Mouse (Mus musculus) spleen, postnatal 10 days (tissue): Measurements from ENCODE around the gene Adamtsl1.

Experiments
- DNase-seq, 2 experiments: peaks; one replicate each; pipeline ENCODE4 v3.0.0; 2021 to 2022; ENCODE audit warnings: low spot score in 2 of 2

The Adamtsl1 gene

GRCm38 (mm10) chr4:85801805-85802204 is 287.8 kb downstream of the Adamtsl1 start:
- peak; percentile 9 to 63 for DNase-seq

GRCm38 (mm10) chr4:85814418-85814817 is 300.4 kb downstream of the Adamtsl1 start:
- no peak for DNase-seq

DNA sequence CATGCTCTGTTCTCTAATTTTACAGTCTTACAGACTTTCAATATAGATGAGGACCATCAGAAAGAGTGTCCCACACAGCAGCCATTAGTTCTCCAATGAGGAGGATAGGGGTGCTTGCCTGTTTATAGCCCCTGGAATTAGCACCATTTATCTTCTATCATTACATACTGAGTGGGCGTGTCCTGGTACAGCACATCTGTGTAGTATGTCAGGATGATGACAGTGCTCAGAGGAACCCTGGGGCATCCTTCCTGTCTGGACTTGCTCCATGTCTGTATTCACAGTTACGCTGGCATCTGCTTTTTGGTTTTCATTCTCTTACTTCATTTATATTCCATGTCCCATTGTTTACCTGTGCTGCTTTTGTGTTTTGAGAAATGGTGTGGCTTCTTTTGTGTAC is 304.5 kb downstream of the Adamtsl1 start:
- DNase-seq = no peak

DNA sequence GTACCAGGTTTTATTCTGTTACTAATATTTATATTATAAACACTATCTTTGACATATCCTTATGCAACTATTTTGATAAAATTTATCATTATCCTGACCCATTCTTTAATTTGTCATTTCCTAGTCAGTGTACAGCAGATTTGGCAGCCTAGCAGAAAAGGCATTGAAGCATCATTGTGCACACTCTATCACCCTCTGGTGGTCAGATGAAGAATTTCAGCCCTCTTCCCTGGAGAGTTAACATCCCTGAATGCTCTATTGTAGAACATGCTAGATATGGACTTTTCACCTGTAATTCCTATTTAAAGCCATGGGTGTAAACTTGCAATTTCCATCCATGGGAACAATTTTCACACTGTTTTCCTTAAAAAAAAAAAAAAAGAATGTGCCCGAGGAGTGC is 305.2 kb downstream of the Adamtsl1 start:
- DNase-seq = peak in 1 of 2 experiments; percentile 19

GRCm38 (mm10) chr4:85819921-85820320 is 305.9 kb downstream of the Adamtsl1 start:
- no peak for DNase-seq

DNA sequence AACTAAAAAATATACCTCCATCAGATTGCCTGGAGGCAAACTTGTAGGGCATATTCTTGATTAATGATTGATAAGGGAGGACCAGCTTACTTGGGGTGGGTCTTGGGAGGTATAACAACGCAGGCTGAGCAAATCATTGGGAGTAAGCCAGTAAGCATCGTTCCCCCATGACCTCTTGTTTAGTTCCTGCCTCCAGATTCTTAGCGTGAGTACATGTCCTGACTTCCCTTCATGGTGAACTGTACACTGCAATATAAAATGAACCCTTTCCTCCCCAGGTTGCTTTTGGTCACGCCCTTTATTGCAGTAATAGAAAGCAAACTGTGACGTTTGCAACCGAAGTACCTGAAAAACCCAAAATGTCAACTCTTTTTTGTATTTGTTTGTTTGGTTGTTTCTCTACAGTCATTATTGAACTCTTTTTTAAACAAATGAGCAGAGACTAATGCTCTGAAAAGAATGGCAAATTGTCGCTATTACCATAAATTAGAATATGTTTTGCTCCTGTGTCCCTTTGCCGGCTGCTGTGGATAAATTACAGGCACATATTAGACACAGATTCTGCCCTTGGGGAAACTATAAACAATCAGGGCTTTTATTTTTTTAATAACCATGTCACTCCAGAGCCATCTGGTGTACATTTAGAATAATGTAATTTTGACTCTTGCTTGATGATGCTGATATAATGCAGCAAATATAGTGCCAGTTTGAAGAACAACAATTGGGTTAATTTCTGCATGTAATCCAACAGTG is 310.2 kb downstream of the Adamtsl1 start:
- DNase-seq = no peak

DNA sequence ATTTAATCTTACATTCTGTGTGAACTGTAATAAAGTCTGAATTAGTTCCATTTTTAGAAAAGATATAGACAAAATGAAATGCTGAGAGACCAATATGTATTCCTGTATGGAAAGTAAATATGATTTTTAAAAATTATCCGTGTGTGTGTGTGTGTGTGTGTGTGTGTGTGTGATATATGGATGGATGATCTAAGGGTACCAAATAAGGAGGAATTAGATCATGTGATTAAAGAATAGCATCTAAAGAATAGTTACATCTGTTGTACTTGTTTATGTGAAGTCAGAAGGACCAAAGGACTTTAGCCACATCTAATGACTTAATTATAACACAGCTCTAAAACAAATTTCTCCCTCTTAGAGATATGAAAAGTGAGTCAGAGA is 310.7 kb downstream of the Adamtsl1 start:
- DNase-seq = no peak

DNA sequence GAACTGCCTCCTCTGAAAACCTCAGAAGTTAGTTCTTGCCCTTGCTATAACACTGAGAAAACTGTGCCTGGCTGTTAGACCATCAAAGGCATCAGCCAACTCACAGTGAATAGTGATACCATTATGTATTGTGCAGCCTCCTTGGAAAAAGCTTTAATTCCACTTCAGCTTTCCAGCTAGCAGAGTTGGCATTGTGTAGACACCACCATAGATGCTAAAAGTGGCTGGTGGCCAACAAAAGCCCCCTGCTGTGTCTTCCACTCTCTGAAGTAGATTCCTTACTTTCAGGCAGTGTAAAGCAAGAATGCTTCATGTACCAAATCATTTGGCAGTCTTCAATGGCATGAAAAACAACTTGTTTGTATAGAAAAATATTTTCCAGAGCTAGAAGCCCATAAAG is 323.1 kb downstream of the Adamtsl1 start:
- no peak for DNase-seq

- no peak for DNase-seq
These were observed 323.6 kb downstream of the Adamtsl1 start for GRCm38 (mm10) chr4:85837532-85837965.

DNA sequence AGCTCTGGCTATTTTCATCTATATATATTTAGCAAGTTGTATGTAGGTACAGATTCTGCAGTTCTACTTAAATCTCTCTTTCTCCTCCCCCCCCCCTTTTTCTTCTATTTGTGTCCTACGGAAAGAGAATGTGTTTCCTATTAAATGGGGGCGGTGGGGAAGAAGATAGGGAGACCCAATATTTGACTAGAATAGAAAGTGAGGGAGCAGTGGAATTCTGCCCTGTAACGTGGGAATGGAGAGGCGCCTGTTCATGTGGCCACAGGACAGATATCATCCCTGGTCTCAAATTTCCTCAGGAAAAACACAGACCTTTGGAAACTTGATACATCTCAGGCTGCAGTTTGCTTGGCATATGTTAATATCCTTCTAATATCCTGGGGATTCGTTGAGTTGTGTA is 324.1 kb downstream of the Adamtsl1 start:
- no peak for DNase-seq

GRCm38 (mm10) chr4:85842113-85842512 is 328.1 kb downstream of the Adamtsl1 start:
- no peak for DNase-seq

GRCm38 (mm10) chr4:85844381-85844780 is 330.4 kb downstream of the Adamtsl1 start:
- DNase-seq = no peak

DNA sequence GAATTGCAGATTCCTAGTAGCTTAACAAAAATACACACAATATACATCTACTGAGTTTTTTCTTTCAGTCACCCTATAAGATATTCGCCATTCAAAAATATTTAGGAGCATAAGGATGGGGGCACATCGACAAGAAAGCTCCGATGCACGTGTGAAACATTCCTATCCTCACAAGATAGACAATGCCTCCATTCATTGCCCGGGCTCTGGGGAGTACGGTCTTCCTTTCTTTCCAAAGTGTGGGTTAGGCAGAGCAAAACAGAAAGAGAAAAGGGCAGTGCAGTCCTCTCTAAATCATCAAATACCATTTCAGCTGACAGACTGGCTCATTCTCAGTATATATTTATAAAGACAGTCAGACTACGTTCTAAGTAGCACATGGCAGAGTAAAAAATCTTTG is 332.0 kb downstream of the Adamtsl1 start:
- no peak for DNase-seq

DNA sequence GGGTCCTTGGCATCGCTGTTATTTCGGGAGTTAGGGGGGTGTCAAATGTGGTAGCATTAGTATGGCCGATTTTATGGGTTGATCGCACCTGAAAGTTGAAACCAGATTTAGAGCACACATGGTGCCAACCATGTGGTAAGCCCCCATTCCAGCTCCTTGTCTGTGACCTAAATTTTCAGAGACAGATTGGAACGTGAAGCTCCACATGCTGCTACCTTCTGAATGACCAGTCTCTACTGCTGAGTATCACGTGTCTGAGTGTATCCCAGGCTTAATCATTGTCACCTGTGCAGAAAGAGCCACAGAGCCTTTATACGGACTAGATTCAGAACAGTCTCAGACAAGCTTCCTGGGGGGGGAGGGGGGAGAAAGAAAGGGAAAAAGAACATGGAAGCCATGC is 339.4 kb downstream of the Adamtsl1 start:
- DNase-seq = no peak

- no peak for DNase-seq
These were observed 340.5 kb downstream of the Adamtsl1 start for GRCm38 (mm10) chr4:85854507-85854906.

DNA sequence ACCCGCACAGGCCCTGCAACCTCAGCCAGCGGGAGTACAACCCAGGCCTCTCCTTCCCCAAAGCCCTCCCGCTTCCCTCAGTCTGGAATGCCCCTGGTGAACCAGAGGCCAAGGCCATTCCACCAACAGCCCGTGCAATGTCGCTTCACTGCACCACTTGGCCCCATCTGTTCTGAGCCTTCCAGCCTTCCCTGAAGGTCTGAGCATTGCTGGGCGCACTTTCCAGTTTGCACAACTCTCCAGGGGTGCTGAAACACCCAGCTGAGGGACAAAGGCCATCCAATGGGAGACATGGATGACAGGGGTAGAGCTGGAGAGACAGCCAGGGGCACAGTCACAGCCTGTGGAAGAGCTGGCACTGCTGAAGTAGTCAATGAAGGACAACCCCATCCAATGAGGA is 365.4 kb downstream of the Adamtsl1 start:
- no peak for DNase-seq

DNA sequence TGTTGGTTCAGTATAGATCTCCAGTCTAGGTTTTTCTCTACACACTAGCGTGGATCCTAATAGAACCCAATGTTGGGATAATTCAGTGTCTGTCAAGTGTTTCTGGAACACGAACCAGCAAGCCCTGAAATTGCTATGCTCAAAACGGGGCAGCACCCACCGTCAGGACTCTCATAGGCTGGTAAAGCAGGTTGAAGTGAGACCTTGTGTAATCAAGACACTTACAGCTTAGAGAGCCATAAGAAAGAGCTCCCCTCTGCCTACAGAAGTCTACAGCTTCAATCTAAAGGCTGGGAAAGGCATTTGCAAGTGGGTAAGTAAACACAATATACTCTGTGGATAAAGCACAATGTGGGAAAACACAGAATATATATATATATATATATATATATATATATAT is 367.3 kb downstream of the Adamtsl1 start:
- DNase-seq = no peak

DNA sequence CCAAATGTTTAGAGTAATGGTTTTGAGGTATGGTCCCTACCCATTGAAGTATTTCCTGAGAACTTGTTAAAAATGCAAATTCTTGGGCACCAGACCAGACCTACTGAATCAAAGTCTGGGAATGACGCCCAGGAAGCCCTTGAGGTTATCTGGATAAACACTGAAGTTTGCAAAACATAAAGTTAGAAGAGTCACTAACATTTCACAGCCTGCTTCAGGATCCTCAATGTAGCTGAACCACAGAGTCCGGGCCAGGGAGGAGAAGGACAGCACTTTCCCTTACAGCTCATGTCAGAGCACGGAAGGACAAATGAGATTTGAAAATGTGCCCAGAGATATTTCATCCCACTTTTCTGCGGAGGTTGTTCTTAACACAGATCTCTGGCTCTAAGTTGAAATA is 370.1 kb downstream of the Adamtsl1 start:
- no peak for DNase-seq

DNA sequence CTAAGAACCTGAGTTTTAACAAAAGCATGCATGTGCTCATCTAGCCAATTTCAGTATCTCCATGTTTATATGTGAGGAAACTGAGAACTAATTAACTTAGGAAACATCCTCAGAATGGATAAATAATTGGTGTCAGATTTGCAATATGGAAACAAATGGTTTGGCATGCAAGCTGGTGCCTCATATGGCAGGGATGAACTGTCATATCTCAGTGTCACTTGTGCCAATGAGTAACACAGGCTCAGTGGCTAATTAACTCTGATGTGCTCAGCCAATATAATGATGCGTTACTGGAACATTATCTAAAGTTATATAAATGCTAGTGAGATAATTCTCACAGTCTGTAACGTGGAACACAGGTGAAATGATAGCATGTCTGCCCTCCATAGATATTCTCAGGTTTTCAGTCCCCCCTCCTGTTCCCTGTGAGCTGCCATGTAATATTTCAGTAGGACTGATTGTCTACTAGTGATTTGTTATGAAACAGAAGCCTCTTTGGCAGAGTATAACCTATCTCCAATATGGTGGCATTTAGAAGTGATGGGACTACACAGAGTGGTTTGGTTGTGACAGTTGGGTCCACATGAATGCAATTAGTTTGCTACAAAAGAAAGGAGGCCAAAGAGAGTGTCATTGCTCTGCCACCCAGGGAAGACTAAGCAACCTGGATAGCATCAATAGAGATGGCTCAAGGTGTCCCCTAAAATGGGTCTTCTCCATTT is 376.1 kb downstream of the Adamtsl1 start:
- no peak for DNase-seq

GRCm38 (mm10) chr4:85901316-85901715 is 387.3 kb downstream of the Adamtsl1 start:
- no peak for DNase-seq

DNA sequence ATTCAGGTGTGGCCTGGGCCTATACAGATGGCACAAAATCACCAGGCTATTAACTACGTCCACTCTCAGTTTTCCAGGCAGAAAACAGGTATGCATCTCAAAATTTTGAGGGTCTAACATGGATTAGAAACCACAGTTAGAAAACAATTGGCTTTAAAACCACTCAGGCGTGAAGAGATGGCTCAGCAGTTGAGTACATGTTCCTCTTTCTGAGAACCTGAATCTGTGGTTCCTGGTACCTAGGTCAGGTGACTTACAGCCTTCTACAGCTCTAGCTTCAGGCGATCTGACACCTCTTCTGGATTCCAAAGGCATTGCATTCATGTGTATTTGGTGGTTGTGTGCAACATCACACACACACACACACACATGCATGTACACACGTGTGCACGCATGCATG is 390.2 kb downstream of the Adamtsl1 start:
- no peak for DNase-seq

- DNase-seq = no peak
These were observed 402.1 kb downstream of the Adamtsl1 start for GRCm38 (mm10) chr4:85916034-85916433.

DNA sequence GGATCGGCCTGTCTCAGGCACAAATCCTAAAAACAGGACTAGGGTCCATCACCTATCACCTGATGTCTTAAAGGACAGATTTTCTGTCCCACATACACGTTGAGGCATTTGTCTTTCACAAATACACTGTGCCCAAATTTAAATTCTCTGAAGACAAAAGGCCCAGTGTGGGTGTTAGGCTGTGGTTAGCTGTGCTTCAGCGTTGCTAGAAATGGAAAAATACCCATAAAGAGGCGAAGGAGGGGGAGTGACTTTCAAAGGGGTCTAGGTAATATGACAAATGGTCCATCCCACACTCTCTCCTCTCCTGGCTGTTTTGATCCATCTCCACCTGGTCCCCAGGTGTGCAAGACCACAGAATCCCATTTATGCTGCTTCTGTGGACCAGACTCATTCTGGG is 404.4 kb downstream of the Adamtsl1 start:
- no peak for DNase-seq
